Mouse (Mus musculus) stomach, postnatal 0 days (tissue): Measurements from ENCODE around the gene Cd5. TPM values are rescaled to one million over a fixed set of nuclear protein-coding genes. Genes with fewer than 3 reads are reported as not detected.

ENCODE experiments used
- ATAC-seq: fragments of 200-750 bp; cut with Nextera tagmentation; 2 replicates; pipeline ENCODE4 v1.8.0; 2017; ENCODE audit not compliant: low FRiP score, low TSS enrichment
- DNase-seq: peaks from one replicate; pipeline ENCODE4 v3.0.0-alpha.2; 2016; ENCODE audit warnings: low spot score
- H3K27ac ChIP-seq: fragments of 300-500 bp; sonication (generic); replicated peaks from 2 replicates; pipeline ENCODE4 v1.5.1; 2014; ENCODE audit warnings: mild to moderate bottlenecking, control low read depth
- H3K27me3 ChIP-seq: fragments of 300-500 bp; sonication (generic); 2 replicates; pipeline ENCODE4 v1.6.1; 2014; ENCODE audit warnings: low read length; ENCODE audit not compliant: control insufficient read depth, insufficient read depth
- H3K36me3 ChIP-seq: fragments of 300-500 bp; sonication (generic); 2 replicates; pipeline ENCODE4 v1.6.1; 2014; ENCODE audit warnings: low read length, mixed read lengths; ENCODE audit not compliant: control insufficient read depth, insufficient read depth
- H3K4me1 ChIP-seq: fragments of 300-500 bp; sonication (generic); replicated peaks from 2 replicates; pipeline ENCODE4 v1.6.1; 2014; ENCODE audit warnings: antibody characterized with exemption; ENCODE audit not compliant: control insufficient read depth, insufficient read depth
- H3K4me2 ChIP-seq: fragments of 300-500 bp; sonication (generic); replicated peaks from 2 replicates; pipeline ENCODE4 v1.6.1; 2014; ENCODE audit warnings: low read depth, mild to moderate bottlenecking, control low read depth, moderate library complexity
- H3K4me3 ChIP-seq: fragments of 300-500 bp; sonication (generic); 2 replicates; pipeline ENCODE4 v1.5.1; 2014; ENCODE audit warnings: low read depth, low read length, control low read depth
- H3K9ac ChIP-seq: fragments of 300-500 bp; sonication (generic); 2 replicates; pipeline ENCODE4 v1.6.1; 2014; ENCODE audit warnings: mild to moderate bottlenecking, low read length, control low read depth, mixed read lengths
- H3K9me3 ChIP-seq: fragments of 300-500 bp; sonication (generic); 2 replicates; pipeline ENCODE4 v1.6.1; 2016; ENCODE audit warnings: low read length; ENCODE audit not compliant: control insufficient read depth
- CTCF ChIP-seq: IDR thresholded peaks from 2 replicates; pipeline ENCODE4 v1.5.1; 2016; ENCODE audit warnings: antibody characterized with exemption, low read depth, mild to moderate bottlenecking, moderate library complexity
- EP300 ChIP-seq: optimal IDR thresholded peaks from 2 replicates; pipeline ENCODE3; 2016; ENCODE audit warnings: antibody characterized with exemption
- WGBS: fragments of 180-500 bp; shearing (Covaris S2); extraction: QIAGEN DNeasy Blood & Tissue Kit; methylation state at CpG from one replicate; pipeline ENCODE4 v1.1.7; 2014; 5-methylcytosine and 5-hydroxymethylcytosine counted together
- polyA plus RNA-seq: library from polyadenylated mRNA; unstranded; fragments of >200 nt; fragmentation: Nextera tagmentation; extraction: Ambion mirVana; gene quantifications from 2 replicates; pipeline ENCODE4 v1.2.1, GENCODE M21; 2015

Gene Cd5
- polyA plus RNA-seq, 1 experiment from 2014 or later, result 1.8 TPM

DNA sequence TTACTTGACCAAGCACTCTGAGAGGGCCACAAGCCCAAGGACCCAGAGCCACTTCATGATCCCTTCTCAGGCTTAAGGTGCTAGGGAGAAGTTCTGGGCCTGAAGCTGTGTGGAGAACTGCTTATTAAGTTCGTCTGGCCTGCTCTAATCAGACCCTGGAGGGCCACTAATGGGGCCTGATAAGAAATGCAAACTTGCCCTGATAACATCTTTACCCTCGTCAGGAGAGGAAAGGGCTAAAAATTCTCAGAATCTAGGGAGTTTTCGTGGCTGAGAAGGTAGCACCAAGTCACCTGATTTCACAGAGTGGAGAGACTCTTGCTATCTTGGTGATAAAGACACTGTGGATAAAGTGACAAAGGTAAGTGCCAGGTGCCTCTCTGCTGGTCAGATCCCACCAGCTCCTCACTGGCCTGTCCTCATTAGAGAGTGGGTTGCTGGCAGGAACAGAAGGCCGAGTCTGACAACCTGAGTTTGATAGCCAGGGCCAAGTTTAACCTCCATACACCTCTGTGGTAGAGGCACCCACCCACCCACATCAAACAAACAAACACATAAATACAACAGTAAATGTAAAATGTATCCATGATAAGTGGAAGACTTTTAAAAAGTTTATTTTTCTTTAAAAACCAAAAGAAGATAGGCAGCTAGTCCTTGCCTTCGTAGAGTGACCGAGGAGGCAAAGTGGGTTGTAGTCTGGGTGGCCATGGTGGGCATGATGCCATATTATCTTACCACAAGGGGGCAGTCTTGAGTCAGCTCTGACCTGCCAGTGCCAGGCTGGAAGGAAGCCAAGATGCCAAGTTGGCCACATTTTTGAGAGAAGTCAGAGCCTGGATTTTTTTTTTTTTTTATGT lies 60.7 kb downstream of the Cd5 start, which contains the start of gene Pga5:
TSS of gene Pga5 (minus strand) at position 157 of the 857 bp plus-strand sequence.
- Histone ChIP-seq H3K27ac (peak within 1 kb of the TSS; percentile 35), H3K4me2 (peak within 1 kb of the TSS; percentile 36), H3K9me3 (no peaks in the 10 kb centered on the region), H3K4me1 (no peaks in the 10 kb centered on the region), H3K4me3 (peak within 1 kb of the TSS; percentile 26; the same call in 1 of the 2 replicates), H3K9ac (no peak within 1 kb of the TSS), H3K36me3 (no peaks in the 10 kb centered on the region), H3K27me3 (no peaks in the 10 kb centered on the region)
- no peak for TF ChIP-seq EP300
- peak; percentile 93 for TF ChIP-seq CTCF
- peak; percentile 45 for ATAC-seq
- peak; percentile 86 for DNase-seq
- WGBS, result 27% methylated on average over 6 of the region's 6 CpGs

DNA sequence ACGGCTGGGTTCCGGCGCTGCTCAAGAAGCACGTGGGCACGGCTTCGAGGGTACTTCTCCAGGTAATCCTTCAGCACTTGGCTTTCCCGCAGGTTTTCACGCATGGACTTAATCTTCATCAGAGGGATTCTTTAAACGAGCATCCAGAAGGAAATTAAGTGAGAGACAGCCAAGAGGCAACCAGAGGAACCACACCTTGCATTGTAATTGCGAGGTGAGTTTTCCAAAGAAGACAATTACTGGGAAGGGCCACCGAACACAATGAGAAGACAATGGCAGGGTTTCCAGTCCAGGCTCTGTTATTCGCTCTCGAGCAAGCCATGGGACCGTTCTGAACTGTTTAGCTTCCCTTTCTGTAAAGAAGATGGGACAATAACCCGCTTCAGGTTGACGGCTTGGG lies 62.1 kb downstream of the Cd5 start:
- Histone ChIP-seq H3K27ac (peak overlapping the region; percentile 40; the same call in 1 of the 2 replicates), H3K4me2 (peak overlapping the region; percentile 36), H3K9me3 (no peaks in the 10 kb centered on the region), H3K9ac (no peak overlapping the region), H3K27me3 (no peaks in the 10 kb centered on the region), H3K4me1 (no peaks in the 10 kb centered on the region), H3K36me3 (no peaks in the 10 kb centered on the region), H3K4me3 (peak overlapping the region; percentile 26; the same call in 1 of the 2 replicates)
- no peak for ATAC-seq
- WGBS, result 81% methylated on average over 16 of the region's 16 CpGs
- no peak for DNase-seq
- TF ChIP-seq CTCF (no peak), EP300 (no peak)

DNA sequence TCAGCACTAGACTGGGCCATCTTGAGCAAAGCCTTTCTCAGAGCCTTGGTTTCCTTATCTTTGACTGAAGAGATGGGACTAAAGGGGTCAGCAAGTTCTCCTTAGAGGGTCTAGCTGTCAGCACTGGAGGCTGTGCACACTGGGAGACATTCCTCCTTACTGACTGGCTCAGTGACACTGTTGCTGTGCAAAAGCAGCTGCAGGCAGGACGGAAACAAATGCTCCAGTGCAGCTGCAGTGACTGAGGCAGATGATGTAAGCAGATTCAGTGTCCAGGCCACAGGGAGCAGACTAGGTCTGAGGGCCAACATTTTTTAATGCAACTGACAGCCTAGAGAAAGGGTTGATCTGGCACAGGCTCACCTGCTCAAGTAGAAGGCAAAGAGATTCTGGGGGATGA lies 65.5 kb downstream of the Cd5 start:
- peak; percentile 30 for DNase-seq
- 53% methylated on average over 1 of the region's 1 CpGs for WGBS
- Histone ChIP-seq H3K4me1 (no peaks in the 10 kb centered on the region), H3K4me2 (no peak overlapping the region), H3K36me3 (no peaks in the 10 kb centered on the region), H3K27ac (no peak overlapping the region), H3K27me3 (no peaks in the 10 kb centered on the region), H3K9ac (no peak overlapping the region), H3K4me3 (no peak overlapping the region), H3K9me3 (no peaks in the 10 kb centered on the region)
- TF ChIP-seq CTCF, result no peak
- TF ChIP-seq EP300, result no peak
- no peak for ATAC-seq

DNA sequence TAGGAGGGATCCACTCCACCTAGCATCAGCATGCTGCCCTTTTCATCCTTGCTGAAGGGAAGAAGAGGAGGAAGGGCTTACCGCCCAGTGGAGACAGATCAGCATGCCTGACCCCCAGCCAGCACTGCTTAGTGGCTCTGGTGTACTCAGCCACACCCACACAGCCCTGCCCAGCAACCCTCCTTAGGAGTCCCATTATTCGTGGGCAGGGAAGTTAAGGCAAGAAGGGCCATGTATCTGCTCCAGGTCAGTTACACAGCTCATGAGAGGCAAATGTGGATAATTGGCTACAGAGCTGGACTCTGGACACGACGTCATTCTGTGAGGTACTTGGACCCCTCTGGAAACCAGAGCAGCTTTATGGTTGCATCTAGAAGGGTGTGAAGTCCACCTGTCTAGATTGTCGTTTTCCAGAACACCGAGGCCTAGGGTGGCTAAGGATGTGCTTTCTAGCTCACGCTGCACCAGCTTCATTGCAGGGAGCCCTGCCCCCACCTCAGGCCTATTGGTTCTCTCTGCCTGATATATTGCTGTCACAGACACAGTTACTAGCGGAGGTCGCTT lies 66.9 kb downstream of the Cd5 start:
- TF ChIP-seq EP300, result peak; percentile 45
- no peak for TF ChIP-seq CTCF
- H3K4me2 ChIP-seq, result no peak overlapping the region
- no peaks in the 10 kb centered on the region for H3K9me3 ChIP-seq
- H3K4me3 ChIP-seq, result no peak overlapping the region
- no peaks in the 10 kb centered on the region for H3K36me3 ChIP-seq
- peak; percentile 27 for ATAC-seq
- 60% methylated on average over 9 of the region's 9 CpGs for WGBS
- no peak overlapping the region for H3K9ac ChIP-seq
- DNase-seq, result peak; percentile 67
- H3K4me1 ChIP-seq, result no peaks in the 10 kb centered on the region
- no peaks in the 10 kb centered on the region for H3K27me3 ChIP-seq
- no peak overlapping the region for H3K27ac ChIP-seq

DNA sequence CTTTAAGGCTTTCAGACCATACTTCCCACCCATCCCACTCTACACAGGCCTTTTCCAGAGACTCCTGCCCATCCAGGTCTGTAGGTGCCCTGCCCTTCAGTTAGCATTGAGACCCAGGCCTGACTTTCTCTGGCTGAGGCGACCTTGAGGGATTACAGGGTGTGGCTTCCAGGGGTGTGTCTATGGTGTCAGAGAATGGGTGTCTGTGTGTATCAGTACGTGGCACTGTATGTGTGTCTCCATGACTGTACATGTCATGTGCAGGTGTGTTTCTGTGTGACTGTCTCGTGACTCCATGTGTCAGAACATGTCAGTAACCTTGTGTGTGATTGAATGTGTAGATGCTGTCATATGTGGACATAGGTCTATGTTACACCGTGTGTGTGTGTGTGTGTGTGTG lies 67.5 kb downstream of the Cd5 start:
- Histone ChIP-seq H3K9me3 (no peaks in the 10 kb centered on the region), H3K4me2 (no peak overlapping the region), H3K4me3 (no peak overlapping the region), H3K27ac (no peak overlapping the region), H3K4me1 (no peaks in the 10 kb centered on the region), H3K9ac (no peak overlapping the region), H3K36me3 (no peaks in the 10 kb centered on the region), H3K27me3 (no peaks in the 10 kb centered on the region)
- peak; percentile 62 for DNase-seq
- ATAC-seq, result peak; percentile 36
- TF ChIP-seq EP300 (peak; percentile 1), CTCF (no peak)
- WGBS, result 70% methylated on average over 4 of the region's 4 CpGs

Other genes starting within 250 kb of the Cd5 start
- gene Cpsf7, start 213.7 kb downstream of the Cd5 start, polyA plus RNA-seq, result 12.5 and 16.7 TPM in 2 replicates
- 37.4 and 38.9 TPM in 2 replicates for gene Sdhaf2, start 212.9 kb downstream of the Cd5 start, polyA plus RNA-seq
- gene Tmem216, start 182.8 kb downstream of the Cd5 start, polyA plus RNA-seq, result 23.3 and 23.9 TPM in 2 replicates
- 15.7 and 16.7 TPM in 2 replicates for gene Cyb561a3, start 161.8 kb downstream of the Cd5 start, polyA plus RNA-seq
- gene Tmem138, start 161.6 kb downstream of the Cd5 start, polyA plus RNA-seq, result 11.4 and 12.2 TPM in 2 replicates
- gene Ddb1, start 133.7 kb downstream of the Cd5 start, polyA plus RNA-seq, result 108 and 110 TPM in 2 replicates
- 6.3 and 6.7 TPM in 2 replicates for gene Tkfc, start 133.3 kb downstream of the Cd5 start, polyA plus RNA-seq
- gene Vwce, start 104.8 kb downstream of the Cd5 start, polyA plus RNA-seq, result 0.51 and 0.61 TPM in 2 replicates
- gene Pga5, start 60.9 kb downstream of the Cd5 start, polyA plus RNA-seq, result 22,358 and 23,362 TPM in 2 replicates
- 48.6 and 57.3 TPM in 2 replicates for gene Vps37c, start 50.3 kb downstream of the Cd5 start, polyA plus RNA-seq
- 0.06 and 0.07 TPM in 2 replicates for gene Cd6, start 91.1 kb upstream of the Cd5 start, polyA plus RNA-seq
- gene Slc15a3, start 100.7 kb upstream of the Cd5 start, polyA plus RNA-seq, result 4.0 and 5.2 TPM in 2 replicates
- gene Tmem132a, start 130.9 kb upstream of the Cd5 start, polyA plus RNA-seq, result 19.1 and 20.8 TPM in 2 replicates
- gene Tmem109, start 143.0 kb upstream of the Cd5 start, polyA plus RNA-seq, result 176 and 186 TPM in 2 replicates
- gene Prpf19, start 156.2 kb upstream of the Cd5 start, polyA plus RNA-seq, result 17.6 and 19.5 TPM in 2 replicates
- 0.08 and 0.17 TPM in 2 replicates for gene Zp1, start 181.6 kb upstream of the Cd5 start, polyA plus RNA-seq
- gene Ptgdr2, start 198.2 kb upstream of the Cd5 start, polyA plus RNA-seq, result 0.06 and 0.07 TPM in 2 replicates
- gene Ccdc86, start 210.3 kb upstream of the Cd5 start, polyA plus RNA-seq, result 13.9 and 15.4 TPM in 2 replicates
- gene Ms4a10, start 235.7 kb upstream of the Cd5 start, polyA plus RNA-seq, result 0.13 TPM in 1 of 2 replicates, not detected in the other